Mouse (Mus musculus) brain, adult 10 weeks (tissue): Measurements from ENCODE around the gene Ccin. TPM values are rescaled to one million over a fixed set of nuclear protein-coding genes. Genes with fewer than 3 reads are reported as not detected.

ENCODE experiments used
- polyA plus RNA-seq: library from polyadenylated mRNA; stranded (reverse); fragments of 350-450 nt; fragmentation: Illumina TruSeq; extraction: RNeasy Lipid Tissue Mini Kit (QIAGEN cat#74804); gene quantifications from one replicate; pipeline ENCODE4 v1.2.3, GENCODE M21; 2015; ENCODE audit warnings: low read depth, low replicate concordance

Gene Ccin
- polyA plus RNA-seq: not detected

DNA sequence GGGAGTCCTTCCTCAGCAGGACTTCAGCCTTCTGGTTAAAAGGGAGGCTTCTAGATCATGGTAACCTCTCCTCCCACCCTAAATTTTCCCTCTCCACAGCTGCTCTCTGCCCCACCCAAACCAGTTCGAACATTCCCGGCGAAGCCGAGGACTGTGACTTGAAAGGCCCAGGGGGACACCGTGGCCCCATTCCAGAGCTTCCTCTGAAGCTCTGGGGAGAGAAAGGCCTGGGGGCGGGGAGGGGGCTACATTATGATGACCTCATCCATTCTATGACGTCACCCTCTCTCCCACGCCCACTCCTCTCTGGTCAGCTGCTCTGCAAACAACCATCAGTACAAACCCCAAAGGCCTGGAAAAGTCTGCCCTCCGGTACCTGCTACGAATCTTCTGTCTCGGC, at the start of gene Ccin:
Ccin (plus strand) TSS at position 303 of the 400 bp plus-strand sequence.

DNA sequence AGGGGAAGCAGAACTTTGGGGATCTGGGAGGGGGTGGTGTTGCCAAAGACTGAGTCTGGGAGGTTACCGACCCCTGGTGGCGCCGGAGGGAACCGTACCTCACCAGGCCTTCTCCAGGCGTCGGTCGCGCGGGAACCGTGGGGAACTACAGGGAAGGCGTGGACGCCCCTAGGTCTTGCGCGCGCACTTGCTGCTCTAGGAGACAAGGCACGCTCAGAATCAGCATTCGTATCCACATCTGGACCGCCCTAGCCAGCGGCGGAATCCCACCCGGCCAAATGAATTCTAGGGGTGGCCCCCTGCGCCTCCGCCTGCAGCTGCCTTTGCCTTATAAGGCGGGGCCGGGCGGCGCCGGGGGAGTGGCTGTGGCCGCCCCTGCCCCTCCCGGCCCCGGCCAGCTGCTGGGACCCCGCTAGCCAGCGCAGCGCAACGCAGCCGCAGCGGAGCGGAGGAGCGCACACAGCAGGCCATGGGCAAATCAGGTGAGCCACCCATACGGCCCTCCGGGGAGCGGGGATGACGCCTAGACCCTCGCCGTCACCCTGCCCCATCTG, 25.9 kb upstream of the Ccin start, which contains the start of gene Glipr2:
Glipr2 (plus strand) TSS at position 110 of the 554 bp plus-strand sequence.

DNA sequence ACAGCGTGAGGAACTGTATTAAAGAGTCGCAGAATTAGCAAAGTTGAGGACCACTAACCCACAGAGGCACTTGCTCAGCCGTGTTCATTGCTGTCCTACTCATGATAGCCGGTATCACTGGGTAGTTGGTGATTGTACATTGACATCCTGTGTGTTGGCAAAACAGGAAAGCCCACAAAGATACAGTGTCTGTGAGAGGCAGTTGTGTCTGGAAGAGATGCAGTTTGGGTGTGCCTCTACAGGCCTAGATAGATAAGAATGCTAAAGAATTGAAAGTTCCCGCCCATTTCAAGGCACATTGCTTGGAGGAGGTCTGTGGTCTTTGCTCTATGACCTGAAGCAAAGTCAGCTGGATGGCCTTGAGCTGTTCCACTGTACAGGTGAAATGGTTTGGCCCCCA, 20.8 kb downstream of the Ccin start, which contains the start of gene Clta:
Clta (plus strand) TSS at position 327 of the 400 bp plus-strand sequence.

Other genes starting within 250 kb of the Ccin start
- not detected for gene Olfr159, start 212.5 kb upstream of the Ccin start, polyA plus RNA-seq
- not detected for gene Olfr156, start 159.6 kb upstream of the Ccin start, polyA plus RNA-seq
- not detected for gene Olfr157, start 143.3 kb upstream of the Ccin start, polyA plus RNA-seq
- not detected for gene Olfr155, start 131.9 kb upstream of the Ccin start, polyA plus RNA-seq
- gene Reck, start 108.0 kb upstream of the Ccin start, polyA plus RNA-seq: 5.6 TPM
- 4.0 TPM for gene Glipr2, start 26.1 kb upstream of the Ccin start, polyA plus RNA-seq
- 398 TPM for gene Clta, start 21.0 kb downstream of the Ccin start, polyA plus RNA-seq
- 22.7 TPM for gene Gne, start 100.7 kb downstream of the Ccin start, polyA plus RNA-seq